Mouse (Mus musculus) CH12.LX (cell line): ENCODE results near the gene Neu2. TPM values are rescaled to one million over a fixed set of nuclear protein-coding genes. Genes with fewer than 3 reads are reported as not detected.

Experiments
- DNase-seq: peaks from one replicate; pipeline ENCODE4 v3.0.0-alpha.2; 2013; ENCODE audit errors: extremely low read depth
- H3K27ac ChIP-seq: 2 replicates; pipeline ENCODE4 v1.5.1; 2012; ENCODE audit warnings: low read depth, mild to moderate bottlenecking, control low read depth, moderate library complexity; ENCODE audit not compliant: insufficient read depth
- H3K27me3 ChIP-seq: replicated peaks from 2 replicates; pipeline ENCODE3; 2012; ENCODE audit warnings: inconsistent platforms
- H3K36me3 ChIP-seq, 2 experiments: replicated peaks in 1 of 2; 2 replicates each; pipeline versions ENCODE3 to v1.6.1; 2012; ENCODE audit warnings: inconsistent platforms in 1 of 2, low read length in 1 of 2, mild to moderate bottlenecking in 1 of 2, mixed read lengths in 1 of 2, moderate library complexity in 1 of 2; ENCODE audit not compliant: control insufficient read depth in 1 of 2, insufficient read depth in 1 of 2
- H3K4me1 ChIP-seq, 2 experiments: 2 replicates each; pipeline ENCODE4 v1.6.1; 2012; ENCODE audit warnings: inconsistent platforms in 1 of 2, moderate library complexity in 1 of 2; ENCODE audit not compliant: insufficient read depth in 2 of 2, control insufficient read depth in 1 of 2
- H3K4me2 ChIP-seq: 2 replicates; pipeline ENCODE4 v1.6.1; 2012; ENCODE audit warnings: low read depth, mild to moderate bottlenecking, control low read depth; ENCODE audit not compliant: poor library complexity, insufficient read depth, severe bottlenecking
- H3K4me3 ChIP-seq, 3 experiments: fragments of 150-350 bp in 1 of 3; sonication (generic) in 1 of 3; replicated peaks in 1 of 3; 2 replicates each; pipeline versions ENCODE3 to v1.5.1; 2011 to 2012; ENCODE audit warnings: low read depth in 2 of 3, low read length in 2 of 3, mild to moderate bottlenecking in 2 of 3, moderate library complexity in 2 of 3, control low read depth in 1 of 3, improper control_type of control experiment in 1 of 3, inconsistent platforms in 1 of 3, mixed read lengths in 1 of 3; ENCODE audit not compliant: poor library complexity in 1 of 3
- H3K79me2 ChIP-seq: replicated peaks from 2 replicates; pipeline ENCODE4 v1.6.1; 2012; ENCODE audit warnings: mild to moderate bottlenecking, moderate library complexity; ENCODE audit not compliant: control insufficient read depth, poor library complexity, insufficient read depth, severe bottlenecking; ENCODE audit errors: extremely low read depth
- H3K9ac ChIP-seq: 2 replicates; pipeline ENCODE4 v1.6.1; 2012; ENCODE audit warnings: low read depth, mild to moderate bottlenecking, control low read depth, moderate library complexity; ENCODE audit not compliant: insufficient read depth
- H3K9me3 ChIP-seq: replicated peaks from 2 replicates; pipeline ENCODE3; 2012; ENCODE audit warnings: low read length, inconsistent platforms, mixed read lengths
- BHLHE40 ChIP-seq: IDR thresholded peaks from 2 replicates; pipeline ENCODE4 v1.6.1; 2011; ENCODE audit warnings: mild to moderate bottlenecking, low read depth, low read length, improper control_type of control experiment
- CHD1 ChIP-seq: IDR thresholded peaks from 2 replicates; pipeline ENCODE4 v1.6.1; 2012; ENCODE audit warnings: low read depth, low read length, improper control_type of control experiment, inconsistent platforms
- CHD2 ChIP-seq: IDR thresholded peaks from 2 replicates; pipeline ENCODE4 v1.6.1; 2011; ENCODE audit warnings: low read length, improper control_type of control experiment
- CTCF ChIP-seq, 2 experiments: IDR thresholded peaks in 1 of 2; conservative IDR thresholded peaks in 1 of 2; 2 replicates each; pipeline ENCODE4 v1.5.1; 2011 to 2012; ENCODE audit warnings: low read depth in 2 of 2, low read length in 2 of 2, improper control_type of control experiment in 1 of 2, inconsistent platforms in 1 of 2, mild to moderate bottlenecking in 1 of 2, moderate library complexity in 1 of 2
- E2F4 ChIP-seq: IDR thresholded peaks from 2 replicates; pipeline ENCODE4 v1.6.1; 2011; ENCODE audit warnings: low read depth, low read length, improper control_type of control experiment; ENCODE audit not compliant: insufficient replicate concordance
- ELF1 ChIP-seq: IDR thresholded peaks from 2 replicates; pipeline ENCODE4 v1.6.1; 2014; ENCODE audit warnings: low read depth, mild to moderate bottlenecking, inconsistent platforms, low read length, improper control_type of control experiment
- EP300 ChIP-seq: IDR thresholded peaks from 2 replicates; pipeline ENCODE4 v1.6.1; 2011; ENCODE audit warnings: low read length, improper control_type of control experiment
- ETS1 ChIP-seq: conservative IDR thresholded peaks from 2 replicates; pipeline ENCODE4 v1.6.1; 2012; ENCODE audit warnings: low read depth, mild to moderate bottlenecking, inconsistent platforms, low read length, improper control_type of control experiment, moderate library complexity
- GABPA ChIP-seq: IDR thresholded peaks from 2 replicates; pipeline ENCODE4 v1.6.1; 2012; ENCODE audit warnings: low read depth, low read length, improper control_type of control experiment, inconsistent platforms; ENCODE audit not compliant: insufficient replicate concordance
- HCFC1 ChIP-seq: IDR thresholded peaks from 2 replicates; pipeline ENCODE4 v1.6.1; 2012; ENCODE audit warnings: low read depth, mild to moderate bottlenecking, inconsistent platforms, low read length, improper control_type of control experiment
- IRF4 ChIP-seq: IDR thresholded peaks from 2 replicates; pipeline ENCODE4 v1.6.1; 2014; ENCODE audit warnings: low read depth, mild to moderate bottlenecking, inconsistent platforms, low read length, improper control_type of control experiment
- JUN ChIP-seq: IDR thresholded peaks from 2 replicates; pipeline ENCODE4 v1.6.1; 2011; ENCODE audit warnings: low read depth, mild to moderate bottlenecking, low read length, improper control_type of control experiment, moderate library complexity; ENCODE audit not compliant: insufficient read depth
- JUND ChIP-seq: conservative IDR thresholded peaks from 2 replicates; pipeline ENCODE4 v1.6.1; 2011; ENCODE audit warnings: low read depth, low read length, improper control_type of control experiment
- KAT2A ChIP-seq: IDR thresholded peaks from 2 replicates; pipeline ENCODE4 v1.6.1; 2012; ENCODE audit warnings: low read length, improper control_type of control experiment, inconsistent platforms; ENCODE audit not compliant: insufficient replicate concordance
- MAFK ChIP-seq: IDR thresholded peaks from 2 replicates; pipeline ENCODE4 v1.6.1; 2011; ENCODE audit warnings: low read length, improper control_type of control experiment; ENCODE audit not compliant: insufficient replicate concordance
- MAX ChIP-seq: IDR thresholded peaks from 2 replicates; pipeline ENCODE4 v1.6.1; 2011; ENCODE audit warnings: low read length, improper control_type of control experiment
- MAZ ChIP-seq: IDR thresholded peaks from 2 replicates; pipeline ENCODE4 v1.6.1; 2012; ENCODE audit warnings: low read depth, mild to moderate bottlenecking, inconsistent platforms, low read length, improper control_type of control experiment, moderate library complexity
- MEF2A ChIP-seq: IDR thresholded peaks from 2 replicates; pipeline ENCODE4 v1.6.1; 2014; ENCODE audit warnings: low read depth, mild to moderate bottlenecking, inconsistent platforms, low read length, improper control_type of control experiment, borderline replicate concordance
- MXI1 ChIP-seq: IDR thresholded peaks from 2 replicates; pipeline ENCODE4 v1.6.1; 2011; ENCODE audit warnings: mild to moderate bottlenecking, low read depth, low read length, improper control_type of control experiment
- MYC ChIP-seq: IDR thresholded peaks from 2 replicates; pipeline ENCODE4 v1.6.1; 2011; ENCODE audit warnings: low read depth, mild to moderate bottlenecking, improper control_type of control experiment, low read length
- NELFE ChIP-seq: IDR thresholded peaks from 2 replicates; pipeline ENCODE4 v1.6.1; 2011; ENCODE audit warnings: low read depth, low read length, improper control_type of control experiment
- NRF1 ChIP-seq: IDR thresholded peaks from 2 replicates; pipeline ENCODE4 v1.6.1; 2014; ENCODE audit warnings: low read depth, mild to moderate bottlenecking, inconsistent platforms, low read length, improper control_type of control experiment, moderate library complexity
- PAX5 ChIP-seq: IDR thresholded peaks from 2 replicates; pipeline ENCODE4 v1.6.1; 2012; ENCODE audit warnings: low read length, inconsistent platforms, mixed read lengths
- POLR2A ChIP-seq: IDR thresholded peaks from 2 replicates; pipeline ENCODE4 v1.6.1; 2011; ENCODE audit warnings: low read depth, mild to moderate bottlenecking, improper control_type of control experiment, low read length
- POLR2AphosphoS2 ChIP-seq: IDR thresholded peaks from 2 replicates; pipeline ENCODE4 v1.6.1; 2011; ENCODE audit warnings: low read depth, low read length, improper control_type of control experiment
- RAD21 ChIP-seq: IDR thresholded peaks from 2 replicates; pipeline ENCODE4 v1.6.1; 2011; ENCODE audit warnings: low read depth, mild to moderate bottlenecking, low read length, improper control_type of control experiment, moderate library complexity
- RCOR1 ChIP-seq: conservative IDR thresholded peaks from 2 replicates; pipeline ENCODE4 v1.6.1; 2012; ENCODE audit warnings: low read depth, mild to moderate bottlenecking, inconsistent platforms, low read length, improper control_type of control experiment
- SIN3A ChIP-seq: IDR thresholded peaks from 2 replicates; pipeline ENCODE4 v1.6.1; 2012; ENCODE audit warnings: low read length, improper control_type of control experiment, inconsistent platforms
- SMC3 ChIP-seq: IDR thresholded peaks from 2 replicates; pipeline ENCODE4 v1.6.1; 2011; ENCODE audit warnings: low read depth, low read length, improper control_type of control experiment
- TBP ChIP-seq: conservative IDR thresholded peaks from 2 replicates; pipeline ENCODE4 v1.6.1; 2011; ENCODE audit warnings: low read depth, low read length, improper control_type of control experiment
- TCF12 ChIP-seq: IDR thresholded peaks from 2 replicates; pipeline ENCODE4 v1.6.1; 2014; ENCODE audit warnings: low read depth, mild to moderate bottlenecking, inconsistent platforms, low read length, improper control_type of control experiment
- UBTF ChIP-seq: IDR thresholded peaks from 2 replicates; pipeline ENCODE4 v1.6.1; 2012; ENCODE audit warnings: low read depth, mild to moderate bottlenecking, inconsistent platforms, low read length, improper control_type of control experiment, moderate library complexity
- USF1 ChIP-seq: IDR thresholded peaks from 2 replicates; pipeline ENCODE4 v1.6.1; 2014; ENCODE audit warnings: low read depth, mild to moderate bottlenecking, inconsistent platforms, low read length, improper control_type of control experiment
- USF2 ChIP-seq: conservative IDR thresholded peaks from 2 replicates; pipeline ENCODE4 v1.6.1; 2011; ENCODE audit warnings: low read depth, low read length, improper control_type of control experiment
- ZC3H11A ChIP-seq: IDR thresholded peaks from 2 replicates; pipeline ENCODE4 v1.6.1; 2012; ENCODE audit warnings: low read depth, mild to moderate bottlenecking, inconsistent platforms, low read length, improper control_type of control experiment
- ZKSCAN1 ChIP-seq: IDR thresholded peaks from 2 replicates; pipeline ENCODE4 v1.6.1; 2012; ENCODE audit warnings: low read depth, inconsistent platforms, low read length, improper control_type of control experiment, borderline replicate concordance
- ZMIZ1 ChIP-seq: IDR thresholded peaks from 2 replicates; pipeline ENCODE4 v1.6.1; 2012; ENCODE audit warnings: low read depth, mild to moderate bottlenecking, inconsistent platforms, low read length, improper control_type of control experiment
- ZNF384 ChIP-seq: IDR thresholded peaks from 2 replicates; pipeline ENCODE4 v1.6.1; 2012; ENCODE audit warnings: low read depth, low read length, improper control_type of control experiment, inconsistent platforms
- dilution Hi-C: fragments of 300-500 bp; cut with MboI; formaldehyde crosslinking; loops from 2 replicates; pipeline ENCODE4 v1.14.3; 2020; ENCODE audit warnings: low sequenced_read_pairs; ENCODE audit not compliant: extremely low pct_unique_long_range_greater_than_20kb, extremely low pct_ligation_motif_present
- in situ Hi-C: fragments of 300-500 bp; cut with MboI; formaldehyde crosslinking; loops from 3 replicates; pipeline ENCODE4 v1.14.3; 2019; ENCODE audit warnings: low sequenced_read_pairs, low pct_ligation_motif_present, low pct_unique_long_range_greater_than_20kb, mixed read lengths
- polyA plus RNA-seq: library from polyadenylated mRNA; unstranded; fragments of >175 nt; gene quantifications from 2 replicates; pipeline ENCODE4 v1.2.1, GENCODE M21; 2012; ENCODE audit warnings: low read depth; ENCODE audit not compliant: insufficient read length
- total RNA-seq, 2 experiments: library from RNA; depleted of rRNA; stranded (reverse); fragments of 300-350 nt in 1 of 2; fragments of >200 nt in 1 of 2; gene quantifications; 2 replicates each; pipeline ENCODE4 v1.2.3; 2012 to 2014

Neu2 gene
- total and polyA plus RNA-seq, 3 experiments: not detected

DNA sequence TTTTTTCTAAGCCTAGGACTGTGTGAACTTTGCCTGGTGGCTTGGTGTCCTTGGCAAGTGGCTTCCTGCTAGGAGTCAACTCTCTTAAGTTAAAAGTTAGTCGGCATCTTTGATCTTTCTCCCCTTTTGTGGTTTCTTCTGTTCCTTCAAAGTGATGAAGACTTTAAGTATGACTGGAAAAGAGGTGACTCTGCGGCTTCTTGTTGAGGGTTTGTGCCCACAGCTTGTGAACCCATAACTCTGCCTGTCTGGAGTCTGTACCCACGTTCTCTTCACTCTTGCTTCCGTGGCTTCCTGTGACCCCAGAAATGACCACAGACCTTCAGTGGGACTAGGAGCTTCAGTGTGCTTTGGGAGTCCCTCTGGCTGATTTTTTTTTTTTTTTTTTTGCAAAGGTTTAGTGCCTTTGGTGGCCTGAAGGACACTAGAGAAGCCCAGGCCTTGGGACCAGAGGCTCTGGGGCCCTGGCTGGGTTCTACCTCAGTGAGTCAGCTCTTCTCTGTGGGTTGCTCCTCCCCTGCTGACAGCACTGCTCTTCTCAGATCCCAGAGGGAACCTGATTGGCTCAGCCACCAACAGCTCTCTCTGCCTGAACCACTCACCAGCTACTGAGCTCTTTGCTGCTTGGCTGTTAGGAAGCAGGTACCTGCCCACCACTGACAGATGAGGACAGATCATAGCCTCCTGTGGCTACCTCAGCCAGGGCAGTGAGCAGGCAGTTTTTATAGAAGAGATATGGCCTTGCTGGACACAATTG lies 127.6 kb downstream of the Neu2 start:
- H3K9me3 ChIP-seq: no peaks in the 10 kb centered on the region
- peak; percentile 40; the same call in 1 of the 2 replicates for TF ChIP-seq POLR2AphosphoS2
- no peak for TF ChIP-seq UBTF
- 0 out of 2 replicates have a peak, but pooled peaks have one; percentile 56 for TF ChIP-seq CHD1
- no peak for TF ChIP-seq SMC3
- peak; percentile 3; the same call in 1 of the 2 replicates for TF ChIP-seq EP300
- TF ChIP-seq POLR2A: peak; percentile 72
- no peak for TF ChIP-seq JUND
- TF ChIP-seq PAX5: no peak
- no peak; the same call in none of the 2 replicates for TF ChIP-seq RAD21
- no peak for TF ChIP-seq E2F4
- peak; percentile 71 for TF ChIP-seq TCF12
- no peak; the same call in none of the 2 replicates for TF ChIP-seq MXI1
- TF ChIP-seq ZKSCAN1: no peak
- peak; percentile 56 for TF ChIP-seq ELF1
- TF ChIP-seq MAZ: no peak
- TF ChIP-seq IRF4: 0 out of 2 replicates have a peak, but pooled peaks have one; percentile 2
- TF ChIP-seq ZMIZ1: peak; percentile 59; the same call in 1 of the 2 replicates
- TF ChIP-seq BHLHE40: no peak
- peak; percentile 11; the same call in 1 of the 2 replicates for TF ChIP-seq NRF1
- peak; percentile 81 for TF ChIP-seq TBP
- TF ChIP-seq USF1: no peak
- no peak for TF ChIP-seq KAT2A
- peak; percentile 17; the same call in 1 of the 2 replicates for TF ChIP-seq MEF2A
- no peak for TF ChIP-seq CTCF (conservative IDR thresholded peaks at IDR 0.05 in 1 of 2, IDR thresholded peaks at IDR 0.05 in 1 of 2; ENCODE audit: low read depth in 2 of 2, low read length in 2 of 2)
- TF ChIP-seq NELFE: peak; percentile 52; the same call in 1 of the 2 replicates
- no peak for TF ChIP-seq MAX
- TF ChIP-seq HCFC1: no peak; the same call in 1 of the 2 replicates
- TF ChIP-seq ZC3H11A: no peak
- TF ChIP-seq SIN3A: peak; percentile 34; the same call in 1 of the 2 replicates
- peak; percentile 35 for TF ChIP-seq ZNF384
- TF ChIP-seq MYC: no peak
- peak; percentile 77; the same call in 1 of the 2 replicates for TF ChIP-seq MAFK
- TF ChIP-seq RCOR1: no peak
- TF ChIP-seq JUN: no peak
- TF ChIP-seq USF2: no peak
- peak; percentile 50; the same call in 1 of the 2 replicates for TF ChIP-seq ETS1
- TF ChIP-seq CHD2: peak; percentile 85
- TF ChIP-seq GABPA: no peak
- TF ChIP-seq, all 38 proteins: peak for 17
- Histone ChIP-seq H3K27me3 (no peaks in the 10 kb centered on the region), H3K36me3 (peaks cover 42 to 79% of the 10 kb centered on the region in 2 experiments), H3K9ac (peak overlapping the region; percentile 91), H3K4me2 (peak overlapping the region; percentile 83), H3K79me2 (peaks cover 50% of the 10 kb centered on the region), H3K27ac (peak overlapping the region; percentile 100), H3K4me3 (no peak overlapping the region), H3K4me1 (peaks cover 46 to 85% of the 10 kb centered on the region in 2 experiments)
- peak; percentile 97 for DNase-seq
- dilution Hi-C loops: no loop called here
- in situ Hi-C loops: no loop called here
